Mouse (Mus musculus) testis, adult 2 months (tissue): Measurements from ENCODE around the gene Top3a. TPM values are rescaled to one million over a fixed set of nuclear protein-coding genes. Genes with fewer than 3 reads are reported as not detected.

Source experiments
- H3K27ac ChIP-seq: fragments of 200-500 bp; 2 replicates; pipeline ENCODE4 v1.5.1; 2012; ENCODE audit warnings: low read depth, low read length; ENCODE audit not compliant: control insufficient read depth, insufficient read depth
- H3K27me3 ChIP-seq: fragments of 200-500 bp; 2 replicates; pipeline ENCODE4 v1.6.1; 2012; ENCODE audit warnings: mild to moderate bottlenecking, low read length, moderate library complexity; ENCODE audit not compliant: control insufficient read depth, insufficient read depth
- H3K36me3 ChIP-seq: fragments of 200-500 bp; 2 replicates; pipeline ENCODE4 v1.6.1; 2012; ENCODE audit warnings: mild to moderate bottlenecking, low read length; ENCODE audit not compliant: control insufficient read depth, insufficient read depth
- H3K4me1 ChIP-seq: fragments of 200-500 bp; 2 replicates; pipeline ENCODE4 v1.6.1; 2012; ENCODE audit warnings: low read length; ENCODE audit not compliant: control insufficient read depth, insufficient read depth
- H3K4me3 ChIP-seq: fragments of 200-500 bp; 2 replicates; pipeline ENCODE4 v1.5.1; 2012; ENCODE audit warnings: low read depth, mild to moderate bottlenecking, low read length, moderate library complexity, mixed read lengths; ENCODE audit not compliant: control insufficient read depth
- CTCF ChIP-seq: fragments of 200-500 bp; IDR thresholded peaks from 2 replicates; pipeline ENCODE4 v1.5.1; 2012; ENCODE audit warnings: low read depth, mild to moderate bottlenecking, inconsistent platforms, low read length, moderate library complexity; ENCODE audit not compliant: control insufficient read depth, insufficient read depth, insufficient replicate concordance
- POLR2A ChIP-seq: fragments of 200-500 bp; IDR thresholded peaks from 2 replicates; pipeline ENCODE4 v1.6.1; 2012; ENCODE audit warnings: low read depth, mild to moderate bottlenecking, inconsistent platforms, low read length, moderate library complexity; ENCODE audit not compliant: control insufficient read depth
- polyA plus RNA-seq: library from polyadenylated mRNA; depleted of rRNA; stranded (reverse); fragments of >200 nt; gene quantifications from 2 replicates; pipeline ENCODE4 v1.2.3, GENCODE M21; 2012; rRNA removed

The Top3a gene
- polyA plus RNA-seq, 1 experiment: 14.4 TPM

DNA sequence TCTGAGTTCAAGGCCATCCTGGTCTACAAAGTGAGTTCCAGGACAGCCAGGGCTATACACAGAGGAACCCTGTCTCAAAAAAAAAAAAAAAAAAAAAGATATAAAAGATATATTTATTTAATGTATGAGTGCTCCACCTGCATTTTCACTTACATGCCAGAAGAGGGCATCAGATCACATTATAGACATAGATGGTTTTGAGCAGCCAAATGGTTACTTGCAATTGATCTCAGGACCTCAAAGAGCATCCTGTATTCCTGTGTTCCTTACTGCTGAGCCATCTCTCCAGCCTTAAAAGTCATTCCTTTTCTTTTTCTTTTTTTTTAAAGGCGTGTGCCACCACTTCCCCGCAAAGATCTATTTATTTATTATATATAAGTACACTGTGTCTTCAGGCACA is 79.6 kb downstream of the Top3a start:
- Histone ChIP-seq H3K4me3 (no peak overlapping the region), H3K27ac (no peak overlapping the region), H3K36me3 (no peaks in the 10 kb centered on the region), H3K4me1 (peaks cover 22% of the 10 kb centered on the region), H3K27me3 (no peaks in the 10 kb centered on the region)
- TF ChIP-seq CTCF: no peak
- no peak for TF ChIP-seq POLR2A

DNA sequence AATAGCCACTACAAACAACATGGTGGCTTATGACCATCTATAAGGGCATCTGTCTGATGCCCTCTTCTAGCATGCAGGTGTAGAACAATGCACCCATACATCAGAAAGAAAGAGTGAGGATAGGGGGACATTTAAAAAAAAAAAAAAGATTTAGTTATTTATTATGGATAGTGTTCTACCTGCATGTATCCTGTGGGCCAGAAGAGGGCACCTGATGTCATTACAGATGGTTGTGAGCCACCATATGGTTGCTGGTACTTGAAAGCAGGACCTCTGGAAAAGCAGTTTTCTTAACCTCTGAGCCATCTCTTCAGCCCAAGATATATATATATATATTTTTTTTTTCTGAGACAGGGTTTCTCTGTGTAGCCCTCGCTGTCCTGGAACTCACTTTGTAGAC is 81.0 kb downstream of the Top3a start:
- Histone ChIP-seq H3K4me3 (no peak overlapping the region), H3K4me1 (peaks cover 15% of the 10 kb centered on the region), H3K27ac (no peak overlapping the region), H3K27me3 (no peaks in the 10 kb centered on the region), H3K36me3 (no peaks in the 10 kb centered on the region)
- TF ChIP-seq POLR2A: no peak
- TF ChIP-seq CTCF: no peak

Other genes starting within 250 kb of the Top3a start
- 13.4 and 13.8 TPM in 2 replicates for gene Alkbh5, start 241.0 kb downstream of the Top3a start, polyA plus RNA-seq
- gene Llgl1, start 77.6 kb downstream of the Top3a start, polyA plus RNA-seq: 14.6 and 16.9 TPM in 2 replicates
- gene Flii, start 50.1 kb downstream of the Top3a start, polyA plus RNA-seq: 31.0 and 32.9 TPM in 2 replicates
- 7.2 and 7.7 TPM in 2 replicates for gene Mief2, start 49.0 kb downstream of the Top3a start, polyA plus RNA-seq
- gene Smcr8, start 159 bp upstream of the Top3a start, polyA plus RNA-seq: 4.5 and 4.6 TPM in 2 replicates
- 39.3 and 51.5 TPM in 2 replicates for gene Shmt1, start 34.4 kb upstream of the Top3a start, polyA plus RNA-seq
- 19.8 and 19.9 TPM in 2 replicates for gene Dhrs7b, start 53.3 kb upstream of the Top3a start, polyA plus RNA-seq
- 15.6 TPM in 2 replicates for gene Tmem11, start 101.9 kb upstream of the Top3a start, polyA plus RNA-seq
- gene Natd1, start 137.4 kb upstream of the Top3a start, polyA plus RNA-seq: 34.6 and 39.6 TPM in 2 replicates
- 36.6 and 36.8 TPM in 2 replicates for gene Map2k3, start 154.7 kb upstream of the Top3a start, polyA plus RNA-seq
- gene Kcnj12, start 245.2 kb upstream of the Top3a start, polyA plus RNA-seq: 0.15 and 0.16 TPM in 2 replicates